Mouse (Mus musculus): ENCODE data around the gene Myo9a. TPM values are rescaled to one million over a fixed set of nuclear protein-coding genes. Genes with fewer than 3 reads are reported as not detected.
A peak's percentile ranks its signal among the peaks of the same experiment; 100 is the strongest.

Myo9a gene
- polyA plus RNA-seq, 2 experiments: 2.6 to 3.5 TPM

DNA sequence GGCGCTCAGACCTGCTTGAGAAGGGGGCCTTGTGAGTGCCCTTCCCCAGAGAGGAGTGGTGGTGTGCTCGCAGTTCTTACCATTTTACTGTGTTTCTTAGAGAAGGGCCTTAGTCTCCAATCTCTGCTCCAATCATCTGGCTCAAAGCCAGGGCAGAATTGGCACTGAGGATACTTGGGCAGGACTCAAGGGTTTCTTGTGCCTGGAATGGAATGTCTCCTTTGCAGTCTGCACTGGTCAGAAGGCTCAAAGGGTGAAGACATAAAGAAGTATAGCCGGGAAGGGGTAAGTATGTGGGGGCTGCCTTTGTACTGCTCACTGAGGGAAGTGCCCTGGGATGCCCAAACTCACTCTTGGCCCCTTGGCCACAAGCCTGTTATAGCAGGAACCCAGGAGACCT lies 41.5 kb upstream of the Myo9a start:
- H3K4me2 ChIP-seq (ENCODE audit: low read depth): no peak overlapping the region
- no peak overlapping the region for H3K4me3 ChIP-seq (ENCODE audit: insufficient read depth in 1 of 2, low read depth in 2 of 2, low read length in 2 of 2)
- H3K4me1 ChIP-seq (replicated peaks; ENCODE audit: control insufficient read depth in 2 of 2, insufficient read depth in 2 of 2, low read length in 1 of 2): no peaks in the 10 kb centered on the region
- ATAC-seq (ENCODE audit: insufficient read depth) (no peak), DNase-seq (ENCODE audit: low read depth in 3 of 3, low spot score in 3 of 3) (no peak)
- no peaks in the 10 kb centered on the region for H3K27me3 ChIP-seq (ENCODE audit: control insufficient read depth, insufficient read depth, low read length)
- H3K36me3 ChIP-seq (replicated peaks; ENCODE audit: control insufficient read depth, insufficient read depth, low read depth): no peaks in the 10 kb centered on the region
- 55% methylated on average over 3 of the region's 3 CpGs for WGBS (ENCODE audit: insufficient replicate concordance)
- TF ChIP-seq EP300 (IDR thresholded peaks at IDR 0.05; ENCODE audit: low read depth): no peak
- TF ChIP-seq CTCF (IDR thresholded peaks at IDR 0.05; ENCODE audit: low read depth): no peak
- no peak overlapping the region for H3K9ac ChIP-seq (replicated peaks)
- H3K27ac ChIP-seq: no peak overlapping the region
- H3K9me3 ChIP-seq (ENCODE audit: control insufficient read depth, low read length): no peaks in the 10 kb centered on the region

DNA sequence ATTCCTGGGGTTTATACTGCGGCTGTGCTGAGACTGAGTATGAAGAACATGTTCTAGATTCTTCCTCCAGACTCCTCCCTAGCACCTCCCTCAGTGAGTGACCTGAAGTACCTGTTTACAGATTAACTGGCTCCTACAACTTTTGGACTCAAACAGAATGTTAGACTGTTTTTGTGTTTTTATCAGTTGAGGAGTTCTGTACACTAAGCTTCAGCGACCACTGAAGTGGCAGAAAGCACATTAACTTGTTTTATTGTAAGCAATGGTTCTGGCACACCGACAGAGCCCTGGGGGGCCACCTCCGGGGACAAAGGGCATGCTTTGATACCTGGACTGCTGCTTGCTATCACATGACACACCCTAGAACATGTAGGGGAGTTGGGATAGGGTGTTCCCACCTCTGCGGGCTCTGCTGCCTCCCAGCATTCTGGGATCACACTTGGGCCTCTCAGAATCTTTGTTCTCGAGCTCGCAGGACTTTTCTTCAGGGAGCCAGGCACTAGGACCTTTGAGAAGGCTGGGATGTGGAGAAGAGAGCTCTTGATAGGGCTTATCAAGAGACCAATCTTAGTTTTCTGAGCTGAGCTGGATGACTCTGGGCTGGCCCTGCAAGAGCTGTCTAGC lies 34.3 kb upstream of the Myo9a start:
- Histone ChIP-seq H3K36me3 (replicated peaks; ENCODE audit: control insufficient read depth, insufficient read depth, low read depth) (no peaks in the 10 kb centered on the region), H3K4me3 (ENCODE audit: insufficient read depth in 1 of 2, low read depth in 2 of 2, low read length in 2 of 2) (no peak overlapping the region), H3K9ac (replicated peaks) (no peak overlapping the region), H3K4me2 (ENCODE audit: low read depth) (no peak overlapping the region), H3K27me3 (ENCODE audit: control insufficient read depth, insufficient read depth, low read length) (no peaks in the 10 kb centered on the region), H3K9me3 (ENCODE audit: control insufficient read depth, low read length) (no peaks in the 10 kb centered on the region), H3K27ac (no peak overlapping the region), H3K4me1 (replicated peaks; ENCODE audit: control insufficient read depth in 2 of 2, insufficient read depth in 2 of 2, low read length in 1 of 2) (no peaks in the 10 kb centered on the region)
- WGBS (ENCODE audit: insufficient replicate concordance): 60% methylated on average over 7 of the region's 7 CpGs
- no peak for DNase-seq (ENCODE audit: low read depth in 3 of 3, low spot score in 3 of 3)
- ATAC-seq (ENCODE audit: insufficient read depth): no peak
- TF ChIP-seq EP300 (IDR thresholded peaks at IDR 0.05; ENCODE audit: low read depth) (no peak), CTCF (IDR thresholded peaks at IDR 0.05; ENCODE audit: low read depth) (no peak)

DNA sequence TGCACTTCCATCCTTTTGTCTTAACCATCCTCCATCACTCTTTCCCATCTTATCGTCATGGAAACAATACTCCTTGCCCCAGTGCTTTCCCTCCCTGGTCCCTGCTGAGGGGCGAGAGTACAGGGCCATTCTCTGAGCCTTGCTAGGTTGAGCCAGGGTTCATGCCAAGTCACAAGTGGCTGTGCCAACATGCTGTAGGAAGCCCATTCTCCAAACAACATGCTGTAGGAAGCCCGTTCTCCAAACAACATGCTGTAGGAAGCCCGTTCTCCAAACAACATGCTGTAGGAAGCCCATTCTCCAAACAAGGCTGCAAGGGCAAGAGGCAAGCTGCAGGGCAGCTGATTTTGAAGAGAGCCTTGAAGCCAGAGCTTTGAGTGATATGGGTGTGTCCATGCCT lies 32.5 kb upstream of the Myo9a start:
- H3K4me3 ChIP-seq (ENCODE audit: insufficient read depth in 1 of 2, low read depth in 2 of 2, low read length in 2 of 2): no peak overlapping the region
- H3K4me1 ChIP-seq (replicated peaks; ENCODE audit: control insufficient read depth in 2 of 2, insufficient read depth in 2 of 2, low read length in 1 of 2): no peaks in the 10 kb centered on the region
- no peak overlapping the region for H3K4me2 ChIP-seq (ENCODE audit: low read depth)
- no peaks in the 10 kb centered on the region for H3K36me3 ChIP-seq (replicated peaks; ENCODE audit: control insufficient read depth, insufficient read depth, low read depth)
- no peaks in the 10 kb centered on the region; the same call in 1 of the 2 replicates for H3K27me3 ChIP-seq (ENCODE audit: control insufficient read depth, insufficient read depth, low read length)
- DNase-seq (ENCODE audit: low read depth in 3 of 3, low spot score in 3 of 3): no peak
- no peak overlapping the region for H3K9ac ChIP-seq (replicated peaks)
- no peak for ATAC-seq (ENCODE audit: insufficient read depth)
- no peak overlapping the region for H3K27ac ChIP-seq
- 67% methylated on average over 4 of the region's 4 CpGs for WGBS (ENCODE audit: insufficient replicate concordance)
- H3K9me3 ChIP-seq (ENCODE audit: control insufficient read depth, low read length): no peaks in the 10 kb centered on the region
- TF ChIP-seq CTCF (IDR thresholded peaks at IDR 0.05; ENCODE audit: low read depth) (no peak), EP300 (IDR thresholded peaks at IDR 0.05; ENCODE audit: low read depth) (no peak)

DNA sequence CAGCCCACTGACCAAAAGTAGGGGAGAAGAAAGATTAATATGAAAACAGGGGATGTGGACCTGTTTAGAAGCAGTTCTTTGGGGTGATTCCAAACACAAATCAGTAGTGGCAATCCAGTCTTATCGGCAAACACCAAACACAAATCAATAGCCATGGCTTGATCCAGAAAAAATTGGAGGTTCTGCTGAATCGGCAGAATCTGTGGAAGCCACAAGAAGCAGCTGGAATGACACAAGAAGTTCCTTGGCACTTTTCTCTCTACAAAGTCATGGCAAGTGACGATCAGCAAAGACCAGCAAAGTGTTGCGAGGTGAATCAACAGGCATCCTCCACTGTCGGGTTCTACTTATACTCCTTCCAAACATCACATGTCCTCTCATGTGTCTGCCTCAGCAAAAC lies 29.6 kb upstream of the Myo9a start:
- no peak overlapping the region for H3K27ac ChIP-seq
- DNase-seq (ENCODE audit: low read depth in 3 of 3, low spot score in 3 of 3) (no peak), ATAC-seq (ENCODE audit: insufficient read depth) (no peak)
- no peaks in the 10 kb centered on the region for H3K9me3 ChIP-seq (ENCODE audit: control insufficient read depth, low read length)
- H3K4me1 ChIP-seq (replicated peaks; ENCODE audit: control insufficient read depth in 2 of 2, insufficient read depth in 2 of 2, low read length in 1 of 2): no peaks in the 10 kb centered on the region
- no peaks in the 10 kb centered on the region for H3K36me3 ChIP-seq (replicated peaks; ENCODE audit: control insufficient read depth, insufficient read depth, low read depth)
- H3K4me3 ChIP-seq (ENCODE audit: insufficient read depth in 1 of 2, low read depth in 2 of 2, low read length in 2 of 2): no peak overlapping the region
- H3K4me2 ChIP-seq (ENCODE audit: low read depth): no peak overlapping the region
- TF ChIP-seq EP300 (IDR thresholded peaks at IDR 0.05; ENCODE audit: low read depth) (no peak), CTCF (IDR thresholded peaks at IDR 0.05; ENCODE audit: low read depth) (no peak)
- no peak overlapping the region for H3K9ac ChIP-seq (replicated peaks)
- H3K27me3 ChIP-seq (ENCODE audit: control insufficient read depth, insufficient read depth, low read length): no peaks in the 10 kb centered on the region; the same call in 1 of the 2 replicates
- 65% methylated on average over 5 of the region's 5 CpGs for WGBS (ENCODE audit: insufficient replicate concordance)

DNA sequence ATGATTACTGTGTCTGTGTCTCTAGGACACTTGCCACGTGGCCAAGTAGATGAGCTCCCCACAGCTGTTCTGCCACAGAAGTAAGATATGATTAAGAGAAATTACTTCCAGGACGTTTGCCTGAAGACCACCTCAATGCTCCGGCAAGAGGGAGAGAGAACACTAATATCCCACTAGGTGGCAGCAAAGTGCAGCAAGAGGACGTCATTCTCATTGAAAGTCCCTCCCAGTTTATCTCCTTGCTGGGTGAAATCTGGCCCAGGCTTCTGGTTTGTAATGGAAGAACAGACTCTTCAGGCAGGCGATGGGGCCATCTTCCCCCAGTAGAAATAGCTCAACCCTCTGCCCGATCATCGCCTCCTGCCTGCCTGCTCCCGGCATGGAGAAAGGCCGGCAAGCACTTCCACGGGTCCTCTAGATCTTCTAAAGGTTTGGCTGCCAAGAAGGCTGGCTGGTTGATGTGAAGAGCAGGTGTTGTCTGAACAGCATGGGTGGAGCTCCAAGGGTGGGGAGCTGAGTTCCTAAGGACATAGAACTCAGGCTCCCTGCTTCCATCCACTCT lies 27.5 kb upstream of the Myo9a start:
- no peak overlapping the region for H3K4me3 ChIP-seq (ENCODE audit: insufficient read depth in 1 of 2, low read depth in 2 of 2, low read length in 2 of 2)
- H3K4me2 ChIP-seq (ENCODE audit: low read depth): no peak overlapping the region
- TF ChIP-seq EP300 (IDR thresholded peaks at IDR 0.05; ENCODE audit: low read depth): no peak
- peak; percentile 86 for TF ChIP-seq CTCF (IDR thresholded peaks at IDR 0.05; ENCODE audit: low read depth)
- 17% methylated on average over 10 of the region's 10 CpGs for WGBS (ENCODE audit: insufficient replicate concordance)
- no peaks in the 10 kb centered on the region for H3K36me3 ChIP-seq (replicated peaks; ENCODE audit: control insufficient read depth, insufficient read depth, low read depth)
- H3K4me1 ChIP-seq (replicated peaks; ENCODE audit: control insufficient read depth in 2 of 2, insufficient read depth in 2 of 2, low read length in 1 of 2): no peaks in the 10 kb centered on the region
- ATAC-seq (ENCODE audit: insufficient read depth) (no peak), DNase-seq (ENCODE audit: low read depth in 3 of 3, low spot score in 3 of 3) (peak; percentile 56 to 68 (median 58))
- no peaks in the 10 kb centered on the region for H3K9me3 ChIP-seq (ENCODE audit: control insufficient read depth, low read length)
- no peak overlapping the region for H3K27ac ChIP-seq
- no peaks in the 10 kb centered on the region; the same call in 1 of the 2 replicates for H3K27me3 ChIP-seq (ENCODE audit: control insufficient read depth, insufficient read depth, low read length)
- no peak overlapping the region for H3K9ac ChIP-seq (replicated peaks)

Measured in liver, embryonic 14.5 days (tissue).